Mouse (Mus musculus) midbrain, postnatal 0 days (tissue): Measurements from ENCODE around the gene Six1. TPM values are rescaled to one million over a fixed set of nuclear protein-coding genes. Genes with fewer than 3 reads are reported as not detected.
"Not testable (repeated sequence)": the region's sequence is repeated elsewhere in the genome, so short reads cannot be mapped to it uniquely, and the experiment has no call there.

Source experiments
- ATAC-seq: fragments of 200-750 bp; cut with Nextera tagmentation; 2 replicates; pipeline ENCODE4 v1.8.0; 2017; ENCODE audit warnings: moderate number of reproducible peaks, mild to moderate bottlenecking, moderate TSS enrichment, moderate library complexity; ENCODE audit not compliant: low FRiP score
- DNase-seq: peaks from one replicate; pipeline ENCODE4 v3.0.0-alpha.2; 2015; ENCODE audit warnings: low spot score
- H3K27ac ChIP-seq: fragments of 300-500 bp; sonication (generic); 2 replicates; pipeline ENCODE4 v1.5.1; 2014; ENCODE audit warnings: low read depth, mild to moderate bottlenecking, low read length, mixed read lengths
- H3K27me3 ChIP-seq: fragments of 300-500 bp; sonication (generic); 2 replicates; pipeline ENCODE4 v1.6.1; 2014; ENCODE audit warnings: low read length, control low read depth, mixed read lengths; ENCODE audit not compliant: insufficient read depth
- H3K36me3 ChIP-seq: fragments of 300-500 bp; sonication (generic); 2 replicates; pipeline ENCODE4 v1.6.1; 2014; ENCODE audit warnings: low read length, control low read depth, mixed read lengths; ENCODE audit not compliant: insufficient read depth
- H3K4me1 ChIP-seq: fragments of 300-500 bp; sonication (generic); 2 replicates; pipeline ENCODE4 v1.6.1; 2014; ENCODE audit warnings: mild to moderate bottlenecking, control low read depth, antibody characterized with exemption, low read length, mixed read lengths; ENCODE audit not compliant: insufficient read depth
- H3K4me2 ChIP-seq: fragments of 300-500 bp; sonication (generic); 2 replicates; pipeline ENCODE4 v1.6.1; 2014; ENCODE audit warnings: low read depth, mild to moderate bottlenecking, low read length, mixed read lengths; ENCODE audit not compliant: poor library complexity, severe bottlenecking
- H3K4me3 ChIP-seq: fragments of 300-500 bp; sonication (generic); 2 replicates; pipeline ENCODE4 v1.5.1; 2014; ENCODE audit warnings: low read depth, mild to moderate bottlenecking, low read length, moderate library complexity
- H3K9ac ChIP-seq: fragments of 300-500 bp; sonication (generic); replicated peaks from 2 replicates; pipeline ENCODE4 v1.6.1; 2014; ENCODE audit warnings: mild to moderate bottlenecking, low read length, moderate library complexity, mixed read lengths; ENCODE audit not compliant: poor library complexity, severe bottlenecking
- H3K9me3 ChIP-seq: fragments of 300-500 bp; sonication (generic); 2 replicates; pipeline ENCODE4 v1.6.1; 2016; ENCODE audit warnings: low read length, control low read depth
- CTCF ChIP-seq: IDR thresholded peaks from 2 replicates; pipeline ENCODE4 v1.5.1; 2016; ENCODE audit warnings: antibody characterized with exemption, mild to moderate bottlenecking
- WGBS: fragments of 180-500 bp; shearing (Covaris S2); extraction: QIAGEN DNeasy Blood & Tissue Kit; methylation state at CpG from one replicate; pipeline ENCODE4 v1.1.7; 2014; 5-methylcytosine and 5-hydroxymethylcytosine counted together
- polyA plus RNA-seq: library from polyadenylated mRNA; unstranded; fragments of >200 nt; fragmentation: Nextera tagmentation; extraction: Ambion mirVana; gene quantifications from 2 replicates; pipeline ENCODE4 v1.2.1, GENCODE M21; 2015
- total RNA-seq: library from RNA; depleted of rRNA; stranded (reverse); fragments of >200 nt; gene quantifications from 2 replicates; pipeline ENCODE4 v1.2.3, GENCODE M21; 2014

Six1 gene
- total and polyA plus RNA-seq, 2 experiments from 2014 or later: 0.44 to 0.68 TPM

DNA sequence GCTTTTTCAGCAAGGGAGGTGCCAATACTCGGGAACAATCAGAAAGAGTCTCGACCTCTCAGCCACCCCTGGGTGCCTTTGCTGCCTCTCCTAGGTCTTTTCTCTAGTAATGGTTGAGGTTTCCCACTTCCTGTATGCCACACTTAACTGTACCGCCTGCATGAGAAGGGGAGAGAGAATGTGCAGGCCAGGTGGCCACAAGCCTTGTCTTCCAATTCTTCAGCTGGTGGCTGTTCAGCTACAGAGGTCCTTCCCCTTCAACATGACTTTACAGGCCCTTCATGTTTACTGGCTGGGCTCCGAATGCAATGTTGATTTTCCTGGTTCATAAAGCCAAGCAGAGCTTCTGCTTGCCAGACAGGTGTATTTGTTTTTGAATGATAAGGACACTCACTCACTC lies 39.4 kb downstream of the Six1 start:
- Histone ChIP-seq H3K4me3 (no peak overlapping the region), H3K9me3 (no peaks in the 10 kb centered on the region), H3K9ac (no peak overlapping the region), H3K27me3 (no peaks in the 10 kb centered on the region), H3K4me1 (no peaks in the 10 kb centered on the region), H3K4me2 (no peak overlapping the region), H3K36me3 (no peaks in the 10 kb centered on the region), H3K27ac (no peak overlapping the region)
- WGBS: 74% methylated on average over 4 of the region's 4 CpGs
- DNase-seq: no peak
- TF ChIP-seq CTCF: no peak
- ATAC-seq: no peak

DNA sequence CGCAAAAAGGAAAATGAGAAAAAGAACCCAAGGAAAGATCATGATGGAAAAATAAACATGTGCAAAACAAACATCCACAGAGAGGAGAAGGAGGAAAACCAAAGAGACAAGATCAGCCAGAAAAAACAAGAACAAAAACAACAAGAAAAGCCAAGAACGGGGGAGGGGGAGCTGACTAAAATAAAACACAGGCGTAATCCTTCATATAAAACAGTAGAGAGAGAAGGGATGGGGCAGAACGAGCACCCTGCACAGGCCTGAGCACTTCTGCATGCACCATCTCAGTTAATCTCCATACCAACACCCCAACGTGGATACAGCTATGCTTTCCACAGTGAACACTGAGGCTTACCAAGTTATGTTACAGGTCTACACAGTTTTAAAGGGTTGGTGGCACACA lies 40.9 kb downstream of the Six1 start:
- no peak for TF ChIP-seq CTCF
- DNase-seq: no peak
- ATAC-seq: no peak

GRCm38 (mm10) chr12:73012136-73012785 lies 41.4 kb downstream of the Six1 start:
- Histone ChIP-seq H3K27ac (no peak overlapping the region), H3K4me1 (no peaks in the 10 kb centered on the region), H3K4me3 (no peak overlapping the region), H3K36me3 (no peaks in the 10 kb centered on the region), H3K27me3 (no peaks in the 10 kb centered on the region), H3K9me3 (no peaks in the 10 kb centered on the region), H3K9ac (no peak overlapping the region), H3K4me2 (no peak overlapping the region)
- ATAC-seq: no peak
- no peak for DNase-seq
- no peak for TF ChIP-seq CTCF
- WGBS: 61% methylated on average over 10 of the region's 10 CpGs

More for the DNA sequence above, 40.9 kb downstream of the Six1 start:
- Histone ChIP-seq H3K4me3 (no peak overlapping the region), H3K9me3 (no peaks in the 10 kb centered on the region), H3K27me3 (no peaks in the 10 kb centered on the region), H3K36me3 (no peaks in the 10 kb centered on the region), H3K27ac (no peak overlapping the region), H3K9ac (no peak overlapping the region), H3K4me1 (no peaks in the 10 kb centered on the region), H3K4me2 (no peak overlapping the region)
- WGBS: 70% methylated on average over 5 of the region's 5 CpGs

- WGBS: 55% methylated on average over 9 of the region's 9 CpGs
Measured at GRCm38 (mm10) chr12:73002903-73003302, 50.8 kb downstream of the Six1 start.

DNA sequence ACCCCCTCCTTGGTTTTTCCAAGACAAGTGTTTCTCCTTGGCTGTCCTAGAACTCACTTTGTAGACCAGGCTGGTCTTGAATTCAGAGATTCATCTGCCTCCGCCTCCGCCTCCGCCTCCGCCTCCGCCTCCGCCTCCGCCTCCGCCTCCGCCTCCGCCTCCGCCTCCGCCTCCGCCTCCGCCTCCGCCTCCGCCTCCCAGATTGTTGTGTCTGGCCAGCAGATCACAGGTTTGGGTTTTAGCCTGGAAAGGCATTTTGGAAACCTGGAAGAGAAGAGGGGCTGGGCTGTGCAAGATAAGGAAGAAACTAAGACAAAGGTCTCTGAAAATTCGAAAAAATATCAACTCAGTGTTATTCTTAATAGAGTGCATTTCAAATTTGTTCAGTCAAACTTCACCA lies 51.4 kb downstream of the Six1 start:
- not testable (repeated sequence) for DNase-seq

More at GRCm38 (mm10) chr12:73002903-73003302, 50.8 kb downstream of the Six1 start:
- not testable (repeated sequence) for H3K4me3 ChIP-seq, H3K27ac ChIP-seq, H3K4me1 ChIP-seq, H3K4me2 ChIP-seq, H3K36me3 ChIP-seq, H3K27me3 ChIP-seq, H3K9me3 ChIP-seq, ATAC-seq, DNase-seq, H3K9ac ChIP-seq

GRCm38 (mm10) chr12:72998105-72999001 lies 55.3 kb downstream of the Six1 start:
- Histone ChIP-seq H3K9me3 (no peaks in the 10 kb centered on the region), H3K36me3 (no peaks in the 10 kb centered on the region), H3K4me1 (no peaks in the 10 kb centered on the region), H3K4me3 (no peak overlapping the region), H3K9ac (no peak overlapping the region), H3K4me2 (no peak overlapping the region), H3K27me3 (no peaks in the 10 kb centered on the region), H3K27ac (no peak overlapping the region)
- no peak for DNase-seq
- ATAC-seq: no peak
- TF ChIP-seq CTCF: no peak
- WGBS: 92% methylated on average over 4 of the region's 4 CpGs

More for the DNA sequence above, 51.4 kb downstream of the Six1 start:
- H3K9me3 ChIP-seq, H3K27ac ChIP-seq, ATAC-seq, H3K4me1 ChIP-seq, H3K9ac ChIP-seq, H3K4me3 ChIP-seq, H3K27me3 ChIP-seq, H3K4me2 ChIP-seq, H3K36me3 ChIP-seq: not testable (repeated sequence)
- 46% methylated on average over 12 of the region's 17 CpGs for WGBS
